Mouse (Mus musculus) hindbrain, postnatal 0 days (tissue): ENCODE measurements at regions not wholly inside any gene's neighbourhood (a gene's known extent, or its start where the extent isn't known, plus 50 kb on each side); places are given as distances from the start of the nearest gene placed in this dataset.
A peak's percentile ranks its signal among the peaks of the same experiment; 100 is the strongest.

Experiments
- ATAC-seq: fragments of 200-750 bp; cut with Nextera tagmentation; 2 replicates; pipeline ENCODE4 v1.8.0; 2017; ENCODE audit warnings: mild to moderate bottlenecking, moderate TSS enrichment, moderate library complexity
- DNase-seq: peaks from one replicate; pipeline ENCODE4 v3.0.0-alpha.2; 2015; ENCODE audit warnings: low spot score
- H3K27ac ChIP-seq: fragments of 300-500 bp; sonication (generic); 2 replicates; pipeline ENCODE4 v1.5.1; 2014; ENCODE audit warnings: mild to moderate bottlenecking
- H3K27me3 ChIP-seq: fragments of 300-500 bp; sonication (generic); 2 replicates; pipeline ENCODE4 v1.6.1; 2014; ENCODE audit warnings: low read length, mixed read lengths; ENCODE audit not compliant: insufficient read depth
- H3K36me3 ChIP-seq: fragments of 300-500 bp; sonication (generic); 2 replicates; pipeline ENCODE4 v1.6.1; 2014; ENCODE audit warnings: low read length, mixed read lengths; ENCODE audit not compliant: insufficient read depth
- H3K4me1 ChIP-seq: fragments of 300-500 bp; sonication (generic); 2 replicates; pipeline ENCODE4 v1.6.1; 2014; ENCODE audit warnings: antibody characterized with exemption, low read length, mixed read lengths; ENCODE audit not compliant: insufficient read depth
- H3K4me2 ChIP-seq: fragments of 300-500 bp; sonication (generic); 2 replicates; pipeline ENCODE4 v1.6.1; 2014; ENCODE audit warnings: low read depth, mild to moderate bottlenecking, low read length, moderate library complexity, mixed read lengths
- H3K4me3 ChIP-seq: fragments of 300-500 bp; sonication (generic); 2 replicates; pipeline ENCODE4 v1.5.1; 2014; ENCODE audit warnings: low read length
- H3K9ac ChIP-seq: fragments of 300-500 bp; sonication (generic); replicated peaks from 2 replicates; pipeline ENCODE4 v1.6.1; 2014; ENCODE audit warnings: mild to moderate bottlenecking, low read length, moderate library complexity, mixed read lengths
- H3K9me3 ChIP-seq: fragments of 300-500 bp; sonication (generic); 2 replicates; pipeline ENCODE4 v1.6.1; 2016; ENCODE audit warnings: low read length, mixed read lengths
- CTCF ChIP-seq: IDR thresholded peaks from 2 replicates; pipeline ENCODE4 v1.5.1; 2016; ENCODE audit warnings: antibody characterized with exemption, control low read depth, low read depth
- WGBS: fragments of 180-500 bp; shearing (Covaris S2); extraction: QIAGEN DNeasy Blood & Tissue Kit; methylation state at CpG from one replicate; pipeline ENCODE4 v1.1.7; 2014; 5-methylcytosine and 5-hydroxymethylcytosine counted together

- no peak for TF ChIP-seq CTCF
- no peak overlapping the region for H3K9ac ChIP-seq
- DNase-seq = no peak
- no peak overlapping the region for H3K27ac ChIP-seq
- 20% methylated on average over 4 of the region's 4 CpGs for WGBS
- H3K4me1 ChIP-seq = no peaks in the 10 kb centered on the region
- no peaks in the 10 kb centered on the region for H3K27me3 ChIP-seq
- H3K36me3 ChIP-seq = no peaks in the 10 kb centered on the region
- H3K4me3 ChIP-seq = no peak overlapping the region
- no peak for ATAC-seq
- no peaks in the 10 kb centered on the region for H3K9me3 ChIP-seq
- H3K4me2 ChIP-seq = no peak overlapping the region
These were observed 383.6 kb upstream of the Actbl2 start for GRCm38 (mm10) chr13:110871125-110871775.

GRCm38 (mm10) chr13:110871776-110872135 lies 383.1 kb upstream of the Actbl2 start:
- H3K27me3 ChIP-seq = no peaks in the 10 kb centered on the region
- no peaks in the 10 kb centered on the region for H3K4me1 ChIP-seq
- no peaks in the 10 kb centered on the region for H3K36me3 ChIP-seq
- WGBS = 14% methylated on average over 1 of the region's 1 CpGs
- H3K9me3 ChIP-seq = no peaks in the 10 kb centered on the region
- no peak overlapping the region for H3K4me3 ChIP-seq
- H3K9ac ChIP-seq = no peak overlapping the region
- H3K4me2 ChIP-seq = no peak overlapping the region
- no peak for TF ChIP-seq CTCF
- no peak overlapping the region for H3K27ac ChIP-seq
- no peak for DNase-seq
- ATAC-seq = no peak

- no peak overlapping the region for H3K9ac ChIP-seq
- DNase-seq (no peak), ATAC-seq (no peak)
- no peaks in the 10 kb centered on the region for H3K9me3 ChIP-seq
- H3K27me3 ChIP-seq = no peaks in the 10 kb centered on the region
- WGBS = 77% methylated on average over 3 of the region's 3 CpGs
- no peak for TF ChIP-seq CTCF
- no peak overlapping the region for H3K27ac ChIP-seq
- H3K4me2 ChIP-seq = no peak overlapping the region
- no peaks in the 10 kb centered on the region for H3K36me3 ChIP-seq
- no peaks in the 10 kb centered on the region for H3K4me1 ChIP-seq
- no peak overlapping the region for H3K4me3 ChIP-seq
These were observed 373.2 kb upstream of the Actbl2 start for GRCm38 (mm10) chr13:110881573-110881972.

DNA sequence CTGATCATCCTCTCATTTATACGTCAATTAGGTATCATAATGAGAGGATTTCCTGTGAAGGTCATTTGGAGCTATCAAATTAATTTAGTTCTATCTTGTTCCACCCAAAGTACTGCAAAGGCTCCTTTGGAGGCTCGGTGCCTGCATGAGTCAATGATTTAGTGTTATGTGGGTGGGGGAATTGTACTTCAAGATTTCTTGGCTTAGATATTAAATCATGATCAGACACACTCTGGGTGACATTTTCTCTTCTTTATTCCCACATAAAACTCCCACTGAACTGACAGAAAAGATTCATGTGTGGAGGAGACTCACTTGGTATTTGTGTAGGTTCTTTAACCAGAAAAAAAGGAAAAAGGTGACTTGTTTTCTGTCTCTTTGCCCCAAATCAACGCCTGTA lies 372.6 kb upstream of the Actbl2 start:
- H3K4me3 ChIP-seq = no peak overlapping the region
- DNase-seq = no peak
- no peak overlapping the region for H3K4me2 ChIP-seq
- H3K9me3 ChIP-seq = no peaks in the 10 kb centered on the region
- H3K27ac ChIP-seq = no peak overlapping the region
- WGBS = 76% methylated on average over 3 of the region's 3 CpGs
- H3K4me1 ChIP-seq = no peaks in the 10 kb centered on the region
- no peaks in the 10 kb centered on the region for H3K36me3 ChIP-seq
- ATAC-seq = no peak
- TF ChIP-seq CTCF = no peak
- no peak overlapping the region for H3K9ac ChIP-seq
- no peaks in the 10 kb centered on the region for H3K27me3 ChIP-seq

GRCm38 (mm10) chr13:110882661-110883172 lies 372.1 kb upstream of the Actbl2 start:
- 62% methylated on average over 10 of the region's 10 CpGs for WGBS
- H3K4me3 ChIP-seq = no peak overlapping the region
- no peaks in the 10 kb centered on the region for H3K4me1 ChIP-seq
- DNase-seq (peak; percentile 18), ATAC-seq (no peak)
- no peak overlapping the region for H3K9ac ChIP-seq
- H3K27me3 ChIP-seq = no peaks in the 10 kb centered on the region
- no peak for TF ChIP-seq CTCF
- no peaks in the 10 kb centered on the region for H3K9me3 ChIP-seq
- no peaks in the 10 kb centered on the region for H3K36me3 ChIP-seq
- H3K4me2 ChIP-seq = no peak overlapping the region
- H3K27ac ChIP-seq = no peak overlapping the region

GRCm38 (mm10) chr13:110893909-110894308 lies 360.9 kb upstream of the Actbl2 start:
- Histone ChIP-seq H3K4me2 (no peak overlapping the region), H3K36me3 (no peaks in the 10 kb centered on the region), H3K4me3 (no peak overlapping the region), H3K9ac (no peak overlapping the region), H3K27me3 (no peaks in the 10 kb centered on the region), H3K9me3 (no peaks in the 10 kb centered on the region), H3K27ac (no peak overlapping the region), H3K4me1 (no peaks in the 10 kb centered on the region)
- WGBS = 73% methylated on average over 6 of the region's 6 CpGs
- DNase-seq (no peak), ATAC-seq (no peak)
- TF ChIP-seq CTCF = no peak

DNA sequence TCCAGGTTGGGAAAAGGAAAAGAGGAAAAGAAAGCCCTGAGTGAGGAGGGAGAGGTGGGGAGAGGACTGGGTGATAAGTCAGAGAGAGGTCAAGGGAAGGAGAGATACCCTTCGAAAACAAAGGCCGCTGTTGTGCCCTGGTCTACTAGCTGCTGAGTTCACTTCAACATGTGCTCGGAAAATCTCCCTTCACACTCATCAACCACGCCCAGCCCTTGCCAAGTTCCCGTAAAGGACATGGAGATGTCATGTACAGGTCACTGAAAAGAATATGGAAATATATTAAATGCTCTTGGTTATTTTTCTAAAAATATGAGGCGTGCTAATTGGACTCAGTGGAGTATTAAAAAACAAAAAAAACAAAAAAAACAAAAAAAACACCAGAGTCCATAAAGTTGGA lies 359.5 kb upstream of the Actbl2 start:
- no peaks in the 10 kb centered on the region for H3K9me3 ChIP-seq
- ATAC-seq (no peak), DNase-seq (no peak)
- WGBS = 86% methylated on average over 6 of the region's 6 CpGs
- H3K36me3 ChIP-seq = no peaks in the 10 kb centered on the region
- H3K9ac ChIP-seq = no peak overlapping the region
- H3K4me2 ChIP-seq = no peak overlapping the region
- H3K27me3 ChIP-seq = no peaks in the 10 kb centered on the region
- no peak for TF ChIP-seq CTCF
- H3K27ac ChIP-seq = no peak overlapping the region
- no peak overlapping the region for H3K4me3 ChIP-seq
- no peaks in the 10 kb centered on the region for H3K4me1 ChIP-seq
